Comparison of ENCODE assay signal across 12 mouse cellular contexts in genomic region chr17:27610679-27611518, GRCm38 (mm10). TPM values are rescaled to one million over a fixed set of nuclear protein-coding genes. Genes with fewer than 3 reads are reported as not detected.
DNase-seq lines count a peak whose midpoint lies in the region; ATAC-seq lines count a peak whose summit lies in the region.
"Had no signal": no experiment of that assay in that cellular context is flagged by ENCODE, and none has a peak within 500 bp of the region (broad histone marks: within the 10 kb centered on the region; RNA-seq: fewer than 3 reads in every experiment).

No protein-coding gene starts in this region.

- DNase-seq in forebrain, embryonic 11.5 days (ENCODE audit: low spot score), result no peak
- DNase-seq in left cerebral cortex, adult 11 months (ENCODE audit: low spot score), result peak; percentile 73
- no peak for DNase-seq in left cerebral cortex, postnatal 4 days
- DNase-seq in layer of hippocampus, postnatal 14 days (ENCODE audit: low spot score in 2 of 2), result peak; percentile 54 to 82
- peak; percentile 79 for DNase-seq in right cerebral cortex, postnatal 25 days
- DNase-seq: cerebellum, adult 9-11 months; gastrocnemius, postnatal 36 days; midbrain, embryonic 14.5 days had no signal

- intact Hi-C loops in left cerebral cortex, postnatal 4 days (cut with DNase I), result no loop called here

- 0 out of 2 replicates have a peak overlapping the region, but pooled peaks have one; percentile 10 for H3K9ac ChIP-seq in forebrain, embryonic 15.5 days (replicated peaks)
- H3K9ac ChIP-seq in forebrain, embryonic 11.5 days (ENCODE audit: low read length), result no peak overlapping the region
- H3K9ac ChIP-seq in intestine, embryonic 15.5 days, result no peak overlapping the region

- no peaks in the 10 kb centered on the region for H3K36me3 ChIP-seq in forebrain, embryonic 15.5 days
- H3K36me3 ChIP-seq in forebrain, embryonic 11.5 days (ENCODE audit: control insufficient read depth, insufficient read depth, low read length), result no peaks in the 10 kb centered on the region
- H3K36me3 ChIP-seq in intestine, embryonic 15.5 days, result 0 out of 2 replicates have a peak, but pooled peaks cover 4% of the 10 kb centered on the region

- peak overlapping the region; percentile 31; the same call in 1 of the 2 replicates for H3K27ac ChIP-seq in forebrain, embryonic 15.5 days (replicated peaks)
- no peak overlapping the region for H3K27ac ChIP-seq in forebrain, embryonic 11.5 days (ENCODE audit: low read depth, low read length)
- H3K27ac ChIP-seq in intestine, embryonic 15.5 days, result no peak overlapping the region

- H3K4me2 ChIP-seq in forebrain, embryonic 15.5 days (replicated peaks), result no peak overlapping the region
- no peak overlapping the region for H3K4me2 ChIP-seq in forebrain, embryonic 11.5 days (ENCODE audit: low read depth, low read length, severe bottlenecking)
- no peak overlapping the region for H3K4me2 ChIP-seq in intestine, embryonic 15.5 days (replicated peaks)

- H3K27me3 ChIP-seq in forebrain, embryonic 15.5 days, result no peaks in the 10 kb centered on the region
- H3K27me3 ChIP-seq in forebrain, embryonic 11.5 days (ENCODE audit: control insufficient read depth, insufficient read depth, low read length), result no peaks in the 10 kb centered on the region
- H3K27me3 ChIP-seq in intestine, embryonic 15.5 days (replicated peaks), result no peaks in the 10 kb centered on the region

- 74% methylated on average over 10 of the region's 10 CpGs for whole genome bisulfite sequencing in forebrain, embryonic 15.5 days
- 90% methylated on average over 10 of the region's 10 CpGs for WGBS in forebrain, embryonic 11.5 days
- WGBS in intestine, embryonic 15.5 days, result 67% methylated on average over 10 of the region's 10 CpGs

- no peaks in the 10 kb centered on the region for H3K9me3 ChIP-seq in forebrain, embryonic 15.5 days
- no peaks in the 10 kb centered on the region for H3K9me3 ChIP-seq in forebrain, embryonic 11.5 days (ENCODE audit: control insufficient read depth, low read length)
- H3K9me3 ChIP-seq in intestine, embryonic 15.5 days, result no peaks in the 10 kb centered on the region

- H3K4me1 ChIP-seq in forebrain, embryonic 15.5 days, result peaks cover 51% of the 10 kb centered on the region
- no peaks in the 10 kb centered on the region for H3K4me1 ChIP-seq in forebrain, embryonic 11.5 days (replicated peaks; ENCODE audit: control insufficient read depth, insufficient read depth, low read length)
- peaks cover 21% of the 10 kb centered on the region for H3K4me1 ChIP-seq in intestine, embryonic 15.5 days (replicated peaks)

- H3K4me3 ChIP-seq in forebrain, embryonic 15.5 days, result no peak overlapping the region
- no peak overlapping the region for H3K4me3 ChIP-seq in forebrain, embryonic 11.5 days (ENCODE audit: low read depth, low read length)
- no peak overlapping the region for H3K4me3 ChIP-seq in intestine, embryonic 15.5 days (replicated peaks)

- no peak for ATAC-seq in forebrain, embryonic 15.5 days (replicated peaks)
- ATAC-seq in forebrain, embryonic 11.5 days (replicated peaks; ENCODE audit: low FRiP score), result no peak
- ATAC-seq in erythroblast, adult 5-6 weeks (replicated peaks; ENCODE audit: low FRiP score, poor library complexity, severe bottlenecking), result no peak
- no peak for ATAC-seq in intestine, embryonic 15.5 days

RNA-seq across cellular contexts. Expression of gene Nudt3, which starts 12.4 kb away (rescaled TPM):
- polyA plus RNA-seq in forebrain, embryonic 15.5 days (2015; fragmentation: Nextera tagmentation; extraction: Ambion mirVana), result 273 and 295 TPM in 2 replicates
- polyA plus RNA-seq in forebrain, embryonic 11.5 days (2014; fragmentation: Nextera tagmentation; extraction: Ambion mirVana), result 50.5 and 56.8 TPM in 2 replicates
- 100 to 1,000 TPM; 506 to 527 TPM for total RNA-seq in left cerebral cortex, postnatal 4 days (2021)
- total RNA-seq in layer of hippocampus, postnatal 14 days (2021), result 100 to 1,000 TPM; 487 to 502 TPM
- 16.9 and 23.6 TPM in 2 replicates for total RNA-seq in erythroblast, adult 5-6 weeks (2015; ENCODE audit: low replicate concordance)
- total RNA-seq in erythroblast, adult 5-6 weeks (2017; ENCODE audit: low replicate concordance), result 26.0 and 34.3 TPM in 2 replicates
- 71.2 and 71.7 TPM in 2 replicates for polyA plus RNA-seq in intestine, embryonic 15.5 days (2015; fragmentation: Nextera tagmentation; extraction: Ambion mirVana)

RNA-seq across cellular contexts. Expression of gene RPS10-NUDT3, which starts 24.1 kb away (rescaled TPM):
- not detected in 2 replicates for polyA plus RNA-seq in forebrain, embryonic 15.5 days (2015; fragmentation: Nextera tagmentation; extraction: Ambion mirVana)
- polyA plus RNA-seq in forebrain, embryonic 11.5 days (2014; fragmentation: Nextera tagmentation; extraction: Ambion mirVana), result not detected in 2 replicates
- not detected for total RNA-seq in left cerebral cortex, postnatal 4 days (2021)
- total RNA-seq in layer of hippocampus, postnatal 14 days (2021), result not detected
- not detected in 2 replicates for total RNA-seq in erythroblast, adult 5-6 weeks (2015; ENCODE audit: low replicate concordance)
- total RNA-seq in erythroblast, adult 5-6 weeks (2017; ENCODE audit: low replicate concordance), result not detected in 2 replicates
- not detected in 2 replicates for polyA plus RNA-seq in intestine, embryonic 15.5 days (2015; fragmentation: Nextera tagmentation; extraction: Ambion mirVana)
- total RNA-seq: gastrocnemius, postnatal 36 days; left cerebral cortex, postnatal 10 days had no signal
- polyA plus RNA-seq: midbrain, embryonic 14.5 days had no signal

RNA-seq across cellular contexts. Expression of gene Rps10, which starts 25.6 kb away (rescaled TPM):
- 578 and 580 TPM in 2 replicates for polyA plus RNA-seq in forebrain, embryonic 15.5 days (2015; fragmentation: Nextera tagmentation; extraction: Ambion mirVana)
- 803 and 835 TPM in 2 replicates for polyA plus RNA-seq in forebrain, embryonic 11.5 days (2014; fragmentation: Nextera tagmentation; extraction: Ambion mirVana)
- 100 to 1,000 TPM; 695 to 751 TPM for total RNA-seq in left cerebral cortex, postnatal 4 days (2021)
- total RNA-seq in layer of hippocampus, postnatal 14 days (2021), result 100 to 1,000 TPM; 413 to 460 TPM
- total RNA-seq in erythroblast, adult 5-6 weeks (2015; ENCODE audit: low replicate concordance), result 540 and 553 TPM in 2 replicates
- 311 and 359 TPM in 2 replicates for total RNA-seq in erythroblast, adult 5-6 weeks (2017; ENCODE audit: low replicate concordance)
- polyA plus RNA-seq in intestine, embryonic 15.5 days (2015; fragmentation: Nextera tagmentation; extraction: Ambion mirVana), result 973 and 1,022 TPM in 2 replicates

RNA-seq across cellular contexts. Expression of gene Pacsin1, which starts 44.4 kb away (rescaled TPM):
- 31.9 and 32.1 TPM in 2 replicates for polyA plus RNA-seq in forebrain, embryonic 15.5 days (2015; fragmentation: Nextera tagmentation; extraction: Ambion mirVana)
- polyA plus RNA-seq in forebrain, embryonic 11.5 days (2014; fragmentation: Nextera tagmentation; extraction: Ambion mirVana), result 4.7 and 5.3 TPM in 2 replicates
- 10 to 100 TPM; 66.7 to 77.1 TPM for total RNA-seq in left cerebral cortex, postnatal 4 days (2021)
- total RNA-seq in layer of hippocampus, postnatal 14 days (2021), result 100 to 1,000 TPM; 270 to 280 TPM
- total RNA-seq in erythroblast, adult 5-6 weeks (2015; ENCODE audit: low replicate concordance), result not detected in 2 replicates
- not detected in 2 replicates for total RNA-seq in erythroblast, adult 5-6 weeks (2017; ENCODE audit: low replicate concordance)
- polyA plus RNA-seq in intestine, embryonic 15.5 days (2015; fragmentation: Nextera tagmentation; extraction: Ambion mirVana), result 2.6 and 2.7 TPM in 2 replicates

RNA-seq across cellular contexts. Expression of gene AI413582, which starts 45.3 kb away (rescaled TPM):
- 34.8 and 37.4 TPM in 2 replicates for polyA plus RNA-seq in forebrain, embryonic 15.5 days (2015; fragmentation: Nextera tagmentation; extraction: Ambion mirVana)
- polyA plus RNA-seq in forebrain, embryonic 11.5 days (2014; fragmentation: Nextera tagmentation; extraction: Ambion mirVana), result 14.6 and 16.7 TPM in 2 replicates
- 10 to 100 TPM; 61.2 to 61.6 TPM for total RNA-seq in left cerebral cortex, postnatal 4 days (2021)
- 10 to 100 TPM; 65.6 to 65.9 TPM for total RNA-seq in layer of hippocampus, postnatal 14 days (2021)
- total RNA-seq in erythroblast, adult 5-6 weeks (2015; ENCODE audit: low replicate concordance), result 14.0 and 15.4 TPM in 2 replicates
- total RNA-seq in erythroblast, adult 5-6 weeks (2017; ENCODE audit: low replicate concordance), result 4.5 and 5.9 TPM in 2 replicates
- 29.7 and 38.2 TPM in 2 replicates for polyA plus RNA-seq in intestine, embryonic 15.5 days (2015; fragmentation: Nextera tagmentation; extraction: Ambion mirVana)

Comparison
In these comparisons a context has a peak if more than half of its experiments do, and no peak if none do; other contexts are left out.
1. DNase-seq: peak in left cerebral cortex, adult 11 months (single experiment), layer of hippocampus, postnatal 14 days (2 of 2) and right cerebral cortex, postnatal 25 days (single experiment); none in forebrain, embryonic 11.5 days (single experiment) and left cerebral cortex, postnatal 4 days (single experiment).
2. RNA of gene Nudt3, which starts 12.4 kb away (total RNA-seq): 506 to 527 TPM in left cerebral cortex, postnatal 4 days and 487 to 502 TPM in layer of hippocampus, postnatal 14 days; 16.9 to 34.3 TPM in erythroblast, adult 5-6 weeks; every median in the first group is over 10 times any median in the second.